Mouse (Mus musculus) heart, embryonic 10.5 days (tissue): ENCODE data around the gene Dna2. TPM values are rescaled to one million over a fixed set of nuclear protein-coding genes. Genes with fewer than 3 reads are reported as not detected.

Experiments used
- polyA plus RNA-seq: library from polyadenylated mRNA; unstranded; fragments of >200 nt; fragmentation: Nextera tagmentation; extraction: Ambion mirVana; gene quantifications from 2 replicates; pipeline ENCODE4 v1.2.1, GENCODE M21; 2016

Dna2 gene
- polyA plus RNA-seq, 1 experiment from 2014 or later = 31.7 TPM

Other genes with a start within 250 kb of the Dna2 start
- 0.83 and 2.2 TPM in 2 replicates for gene Stox1, start 220.9 kb upstream of the Dna2 start, polyA plus RNA-seq
- 106 and 127 TPM in 2 replicates for gene Ccar1, start 154.7 kb upstream of the Dna2 start, polyA plus RNA-seq
- gene Tet1, start 38.0 kb upstream of the Dna2 start, polyA plus RNA-seq = 25.6 and 30.3 TPM in 2 replicates
- 11.6 and 12.6 TPM in 2 replicates for gene Slc25a16, start 26.4 kb upstream of the Dna2 start, polyA plus RNA-seq
- 14.6 and 17.7 TPM in 2 replicates for gene Rufy2, start 33.2 kb downstream of the Dna2 start, polyA plus RNA-seq
- gene Hnrnph3, start 77.2 kb downstream of the Dna2 start, polyA plus RNA-seq = 83.7 and 115 TPM in 2 replicates
- gene Pbld2, start 77.3 kb downstream of the Dna2 start, polyA plus RNA-seq = 0.27 and 0.77 TPM in 2 replicates
- gene Pbld1, start 113.1 kb downstream of the Dna2 start, polyA plus RNA-seq = 0.42 and 1.7 TPM in 2 replicates
- not detected in 2 replicates for gene Atoh7, start 152.6 kb downstream of the Dna2 start, polyA plus RNA-seq